Mouse (Mus musculus): ENCODE data around the gene Ctnnbl1.

DNA sequence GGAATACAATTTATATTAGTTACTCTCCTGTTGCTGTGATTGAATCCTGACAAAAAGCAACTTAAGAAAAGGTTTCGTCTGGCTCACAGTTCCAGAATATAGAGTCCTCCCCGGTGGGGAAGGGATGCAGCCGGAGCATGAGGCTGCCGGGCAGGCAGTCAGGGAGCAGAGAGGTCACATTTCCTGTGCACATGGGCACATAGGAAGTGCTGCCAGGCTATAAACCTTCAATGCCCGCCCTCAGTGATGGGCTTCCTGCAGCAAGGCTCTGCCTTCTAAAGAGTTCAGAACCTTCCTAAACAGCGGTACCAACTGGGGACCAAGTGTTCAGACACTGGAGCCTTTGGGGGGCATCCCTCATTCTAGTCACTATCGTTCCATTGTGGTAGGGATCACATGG, 7.4 kb downstream of the Ctnnbl1 start:
- TF ChIP-seq CTCF (IDR thresholded peaks at IDR 0.05; ENCODE audit: insufficient read depth, low read length) (no peak), POLR2A (IDR thresholded peaks at IDR 0.05; ENCODE audit: borderline replicate concordance, extremely low read depth, low read depth, low read length) (no peak)

All from lung, adult 2 months (tissue).